Mouse (Mus musculus): ENCODE results near the gene Vcp. TPM values are rescaled to one million over a fixed set of nuclear protein-coding genes. Genes with fewer than 3 reads are reported as not detected.
"Not testable (repeated sequence)": the region's sequence is repeated elsewhere in the genome, so short reads cannot be mapped to it uniquely, and the experiment has no call there.

The Vcp gene
- polyA plus RNA-seq, 1 experiment from 2014 or later: 437 TPM

DNA sequence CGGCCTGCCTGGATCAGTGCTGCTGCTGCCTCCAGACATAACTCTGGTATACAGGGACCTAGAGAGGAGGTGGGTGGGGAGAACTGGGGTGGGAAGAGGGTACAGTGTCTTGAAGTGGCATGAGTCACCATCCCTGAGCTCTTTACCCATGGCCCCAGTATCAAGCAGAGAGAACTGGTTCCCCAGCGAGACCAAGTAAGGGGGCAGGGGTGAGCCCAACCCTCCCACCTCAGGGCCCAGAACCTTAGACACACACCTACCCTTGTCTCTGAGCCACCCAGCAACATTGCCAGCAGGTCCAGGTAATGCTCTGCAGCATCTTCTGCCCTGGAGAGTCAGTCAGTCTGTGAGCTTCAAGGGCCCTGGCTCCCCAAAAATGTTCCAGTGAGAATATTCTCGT, 4.6 kb upstream of the Vcp start:
- no peak for ATAC-seq (replicated peaks; ENCODE audit: insufficient number of reproducible peaks, insufficient read depth, low FRiP score, low read depth)
- WGBS: 88% methylated on average over 3 of the region's 3 CpGs
- Histone ChIP-seq H3K9ac (no peak overlapping the region), H3K36me3 (no peaks in the 10 kb centered on the region; the same call in none of the 2 replicates), H3K4me2 (no peak overlapping the region), H3K4me3 (no peak overlapping the region), H3K9me3 (replicated peaks) (no peaks in the 10 kb centered on the region), H3K27me3 (no peaks in the 10 kb centered on the region), H3K27ac (no peak overlapping the region), H3K4me1 (replicated peaks) (peaks cover 7% of the 10 kb centered on the region; the same call in 1 of the 2 replicates)

DNA sequence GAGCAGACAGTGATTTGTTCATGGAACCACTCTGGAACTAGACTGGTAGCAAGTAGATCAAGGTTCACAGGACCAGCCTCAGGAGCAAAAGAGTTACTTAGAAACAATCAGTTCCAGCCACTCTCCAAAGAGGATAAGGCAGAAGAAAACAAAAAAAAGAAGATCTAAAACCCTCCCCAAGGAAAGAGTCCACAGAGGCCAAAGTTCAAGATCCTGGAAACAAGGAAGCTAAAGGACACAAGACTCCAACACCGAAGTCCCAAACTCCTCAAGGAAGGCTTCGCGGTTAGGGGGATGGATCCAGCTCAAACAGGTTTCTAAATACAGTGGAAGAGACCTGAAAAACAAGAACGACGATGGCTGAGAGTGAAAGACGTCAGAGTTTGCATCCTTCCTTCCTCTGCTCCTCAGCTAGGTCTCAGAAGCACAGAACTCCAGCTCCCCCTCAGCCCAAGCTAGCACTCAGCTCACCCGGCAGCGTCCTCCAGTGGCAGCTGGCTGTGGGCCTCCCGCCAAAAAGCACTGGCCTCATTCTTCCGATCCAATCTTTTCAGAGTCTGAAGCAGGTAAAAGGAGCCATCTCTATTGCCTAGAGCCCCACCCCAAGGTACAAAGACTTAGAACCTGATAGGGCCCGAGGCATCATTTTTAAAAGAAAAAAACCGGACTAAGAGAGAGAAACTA, 2.6 kb upstream of the Vcp start:
- WGBS: 74% methylated on average over 12 of the region's 12 CpGs
- no peak for ATAC-seq (replicated peaks; ENCODE audit: insufficient number of reproducible peaks, insufficient read depth, low FRiP score, low read depth)
- Histone ChIP-seq H3K9ac (no peak overlapping the region), H3K4me1 (replicated peaks) (peaks cover 9% of the 10 kb centered on the region; the same call in 1 of the 2 replicates), H3K4me2 (no peak overlapping the region), H3K4me3 (no peak overlapping the region), H3K36me3 (no peaks in the 10 kb centered on the region; the same call in none of the 2 replicates), H3K27ac (no peak overlapping the region), H3K9me3 (replicated peaks) (no peaks in the 10 kb centered on the region), H3K27me3 (no peaks in the 10 kb centered on the region)

DNA sequence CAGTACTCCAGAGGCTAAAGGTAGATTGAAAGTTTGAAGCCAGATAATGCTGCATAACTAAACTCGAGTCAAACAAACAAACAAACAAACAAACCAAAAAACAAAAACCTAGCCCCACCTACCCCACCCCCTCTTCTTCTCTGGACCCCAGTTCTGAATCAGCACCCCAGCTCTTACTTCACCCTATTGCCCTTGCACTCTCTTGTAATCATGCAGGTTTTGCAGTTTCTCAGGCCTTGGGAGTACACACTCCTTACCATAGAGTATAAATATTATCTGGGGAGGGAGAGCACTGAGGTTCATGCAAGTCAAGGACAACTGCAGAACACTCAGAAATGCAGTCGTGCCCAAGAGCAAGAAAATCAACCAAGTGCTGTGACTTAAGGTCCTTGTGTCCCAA, 965 bp upstream of the Vcp start:
- Histone ChIP-seq H3K4me1 (replicated peaks) (peaks cover 20% of the 10 kb centered on the region), H3K4me2 (no peak overlapping the region), H3K36me3 (no peaks in the 10 kb centered on the region; the same call in none of the 2 replicates), H3K9me3 (replicated peaks) (no peaks in the 10 kb centered on the region), H3K27me3 (no peaks in the 10 kb centered on the region), H3K27ac (peak overlapping the region; percentile 99; the same call in 1 of the 2 replicates), H3K9ac (no peak overlapping the region), H3K4me3 (no peak overlapping the region)
- WGBS: 90% methylated on average over 2 of the region's 2 CpGs
- ATAC-seq (replicated peaks; ENCODE audit: insufficient number of reproducible peaks, insufficient read depth, low FRiP score, low read depth): no peak

DNA sequence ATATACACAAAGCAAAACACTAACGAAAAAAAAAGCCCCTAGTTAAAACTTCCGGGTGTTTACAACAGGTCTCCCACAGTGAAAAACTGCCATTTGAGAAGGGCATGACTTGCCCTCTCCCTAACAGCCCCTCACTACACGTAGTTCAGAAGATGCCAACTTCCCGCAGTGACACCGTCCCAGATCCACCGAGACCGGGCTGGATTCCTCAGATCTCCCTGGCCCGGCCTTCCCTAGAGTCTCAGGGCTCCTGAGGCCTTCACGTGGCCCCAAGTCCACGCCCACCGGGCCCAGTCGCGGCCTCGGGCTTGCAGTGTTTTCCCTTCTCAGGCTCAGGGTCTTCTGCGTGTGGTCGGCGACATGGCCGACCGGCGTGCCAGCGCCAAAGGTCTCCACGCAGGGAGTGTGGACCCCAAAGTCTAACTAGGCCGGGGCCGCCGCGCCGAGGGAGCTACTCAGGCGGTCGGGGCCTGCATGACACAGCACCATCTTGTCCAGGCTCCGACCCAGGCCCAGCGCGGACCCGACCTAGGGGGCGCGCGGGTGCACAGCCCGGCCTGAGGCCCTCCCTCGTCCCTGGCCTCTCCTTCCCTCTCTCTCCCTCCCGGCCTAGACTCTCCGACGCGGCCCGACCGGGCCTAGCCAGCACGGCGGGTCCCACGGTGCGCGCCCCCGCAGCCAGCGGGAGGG, 711 bp downstream of the Vcp start:
- Histone ChIP-seq H3K36me3 (peaks cover 11% of the 10 kb centered on the region), H3K4me1 (replicated peaks) (peaks cover 20% of the 10 kb centered on the region), H3K9ac (peak overlapping the region; percentile 99), H3K4me2 (peak overlapping the region; percentile 71), H3K27ac (peak overlapping the region; percentile 99), H3K27me3 (no peaks in the 10 kb centered on the region), H3K4me3 (peak overlapping the region; percentile 85), H3K9me3 (replicated peaks) (no peaks in the 10 kb centered on the region)
- under 1% methylated on average over 51 of the region's 51 CpGs for WGBS
- peak; percentile 83 for ATAC-seq (replicated peaks; ENCODE audit: insufficient number of reproducible peaks, insufficient read depth, low FRiP score, low read depth)

DNA sequence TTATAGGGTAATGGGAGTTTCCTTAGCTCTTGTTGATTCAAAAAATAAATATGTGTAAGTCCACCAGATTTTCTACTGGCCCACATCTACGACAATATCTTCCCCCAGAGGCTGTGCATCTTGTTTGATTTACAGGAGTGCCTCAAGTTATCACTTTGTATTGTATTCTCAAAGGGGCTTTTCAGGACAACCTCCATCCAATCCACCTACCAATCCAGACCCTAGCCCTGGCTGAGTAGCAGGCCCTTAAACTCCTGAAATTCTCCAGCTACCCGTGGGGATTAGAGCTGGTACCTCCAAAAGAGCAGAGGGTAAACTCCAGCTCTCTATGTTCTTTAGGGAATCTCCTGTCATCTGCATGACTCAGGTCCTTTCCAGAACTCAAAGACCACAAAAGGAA, 2.3 kb downstream of the Vcp start:
- no peaks in the 10 kb centered on the region for H3K9me3 ChIP-seq (replicated peaks)
- peak overlapping the region; percentile 71 for H3K4me2 ChIP-seq
- H3K4me3 ChIP-seq: peak overlapping the region; percentile 85
- H3K27ac ChIP-seq: peak overlapping the region; percentile 99
- H3K9ac ChIP-seq: peak overlapping the region; percentile 44; the same call in 1 of the 2 replicates
- H3K36me3 ChIP-seq: peaks cover 27% of the 10 kb centered on the region
- no peak for ATAC-seq (replicated peaks; ENCODE audit: insufficient number of reproducible peaks, insufficient read depth, low FRiP score, low read depth)
- H3K4me1 ChIP-seq (replicated peaks): peaks cover 20% of the 10 kb centered on the region
- no peaks in the 10 kb centered on the region for H3K27me3 ChIP-seq
- 26% methylated on average over 2 of the region's 2 CpGs for WGBS

DNA sequence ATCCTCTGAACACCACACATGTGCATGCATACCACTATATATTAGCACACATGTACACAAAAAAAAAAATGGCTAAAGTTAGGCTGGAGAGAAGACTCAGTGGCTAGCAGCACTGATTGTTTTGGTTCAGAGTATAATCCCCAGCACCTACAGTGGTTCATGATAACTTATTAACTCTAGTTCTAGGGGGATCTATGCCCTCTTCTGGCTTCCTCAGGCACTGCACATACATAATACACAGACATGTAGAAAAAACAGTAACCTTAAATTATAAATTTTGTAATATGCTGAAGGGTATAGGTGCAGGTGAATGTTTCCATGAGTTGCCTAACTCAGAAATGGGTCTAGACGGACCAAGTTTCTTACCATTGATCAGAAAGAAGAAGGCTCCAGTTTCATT, 12.0 kb downstream of the Vcp start:
- 63% methylated on average over 1 of the region's 1 CpGs for WGBS
- no peak overlapping the region for H3K27ac ChIP-seq
- peaks cover 96% of the 10 kb centered on the region for H3K36me3 ChIP-seq
- no peak overlapping the region for H3K9ac ChIP-seq
- H3K4me1 ChIP-seq (replicated peaks): no peaks in the 10 kb centered on the region
- H3K9me3 ChIP-seq (replicated peaks): no peaks in the 10 kb centered on the region
- H3K4me2 ChIP-seq: no peak overlapping the region
- no peaks in the 10 kb centered on the region for H3K27me3 ChIP-seq
- no peak for ATAC-seq (replicated peaks; ENCODE audit: insufficient number of reproducible peaks, insufficient read depth, low FRiP score, low read depth)
- no peak overlapping the region for H3K4me3 ChIP-seq

DNA sequence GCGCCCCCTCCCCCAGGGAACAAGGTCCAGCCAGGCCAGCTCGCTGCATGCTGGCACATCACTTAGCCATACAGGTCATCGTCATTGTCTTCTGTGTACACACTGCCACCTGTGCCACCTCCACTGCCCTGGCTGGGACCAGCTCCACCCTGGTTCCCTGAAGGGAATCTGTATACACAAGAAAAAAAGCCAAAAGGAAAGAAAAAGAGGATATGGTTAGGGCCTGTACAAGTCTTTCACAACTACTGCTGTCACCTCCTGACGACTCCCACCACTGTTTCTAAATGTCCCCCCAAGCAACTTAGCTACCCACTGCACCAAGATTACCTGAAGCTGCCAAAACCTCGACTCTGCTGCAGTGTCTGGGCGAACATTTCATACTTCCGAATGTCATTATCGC, 19.8 kb downstream of the Vcp start:
- H3K4me3 ChIP-seq: not testable (repeated sequence)
- WGBS: 88% methylated on average over 8 of the region's 8 CpGs
- H3K36me3 ChIP-seq: peaks cover 73% of the 10 kb centered on the region

DNA sequence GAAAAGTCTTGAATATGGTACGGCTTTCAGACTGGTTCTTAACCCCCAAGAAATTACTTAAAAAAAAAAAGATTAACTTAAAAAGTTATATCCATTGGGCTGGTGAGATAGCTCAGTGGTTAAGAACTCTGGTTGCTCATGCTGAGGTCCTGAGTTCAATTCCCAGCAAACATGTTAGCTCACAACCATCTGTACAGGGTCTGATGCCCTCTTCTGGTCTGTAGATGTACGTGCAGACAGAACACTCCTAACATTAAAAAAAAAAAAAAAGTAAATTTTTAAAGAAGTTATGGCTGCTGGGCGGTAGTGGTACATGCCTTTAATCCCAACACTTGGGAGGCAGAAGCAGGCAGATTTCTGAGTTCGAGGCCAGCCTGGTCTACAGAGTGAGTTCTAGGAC, 22.2 kb downstream of the Vcp start:
- Histone ChIP-seq H3K9me3 (replicated peaks) (no peaks in the 10 kb centered on the region), H3K27me3 (no peaks in the 10 kb centered on the region), H3K4me3 (no peak overlapping the region), H3K9ac (no peak overlapping the region), H3K36me3 (peaks cover 51% of the 10 kb centered on the region), H3K27ac (no peak overlapping the region), H3K4me1 (replicated peaks) (0 out of 2 replicates have a peak, but pooled peaks cover 4% of the 10 kb centered on the region), H3K4me2 (no peak overlapping the region)
- ATAC-seq (replicated peaks; ENCODE audit: insufficient number of reproducible peaks, insufficient read depth, low FRiP score, low read depth): no peak
- WGBS: 89% methylated on average over 4 of the region's 4 CpGs

More for the DNA sequence above, 19.8 kb downstream of the Vcp start:
- H3K4me2 ChIP-seq; ATAC-seq (replicated peaks; ENCODE audit: insufficient number of reproducible peaks, insufficient read depth, low FRiP score, low read depth); H3K27me3 ChIP-seq; H3K9ac ChIP-seq; H3K4me1 ChIP-seq (replicated peaks); H3K27ac ChIP-seq; H3K9me3 ChIP-seq (replicated peaks): not testable (repeated sequence)

DNA sequence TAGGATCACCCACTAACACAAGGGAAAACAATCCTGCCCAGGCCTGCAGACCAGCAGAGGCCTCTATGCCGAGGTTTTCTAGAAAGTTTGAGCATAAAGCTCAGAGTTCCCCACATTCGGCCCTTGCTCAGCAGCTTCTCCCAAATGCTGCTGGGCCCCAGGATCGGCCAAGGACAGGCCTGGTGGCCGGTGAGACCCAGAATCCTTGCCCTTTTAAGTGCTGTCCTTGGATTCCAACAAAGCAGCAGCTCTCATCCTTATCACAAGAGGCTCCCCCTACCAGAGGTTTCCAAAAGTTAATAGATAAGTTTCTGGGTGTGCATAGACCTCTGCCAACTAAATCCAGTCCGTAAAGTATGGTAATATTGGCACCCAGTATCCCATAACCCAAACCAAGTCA, 26.4 kb downstream of the Vcp start:
- no peaks in the 10 kb centered on the region for H3K27me3 ChIP-seq
- no peak overlapping the region for H3K4me2 ChIP-seq
- peaks cover 15% of the 10 kb centered on the region for H3K36me3 ChIP-seq
- 38% methylated on average over 5 of the region's 5 CpGs for WGBS
- no peak for ATAC-seq (replicated peaks; ENCODE audit: insufficient number of reproducible peaks, insufficient read depth, low FRiP score, low read depth)
- no peaks in the 10 kb centered on the region for H3K9me3 ChIP-seq (replicated peaks)
- H3K9ac ChIP-seq: no peak overlapping the region
- no peak overlapping the region for H3K27ac ChIP-seq
- H3K4me3 ChIP-seq: no peak overlapping the region
- H3K4me1 ChIP-seq (replicated peaks): 0 out of 2 replicates have a peak, but pooled peaks cover 4% of the 10 kb centered on the region

DNA sequence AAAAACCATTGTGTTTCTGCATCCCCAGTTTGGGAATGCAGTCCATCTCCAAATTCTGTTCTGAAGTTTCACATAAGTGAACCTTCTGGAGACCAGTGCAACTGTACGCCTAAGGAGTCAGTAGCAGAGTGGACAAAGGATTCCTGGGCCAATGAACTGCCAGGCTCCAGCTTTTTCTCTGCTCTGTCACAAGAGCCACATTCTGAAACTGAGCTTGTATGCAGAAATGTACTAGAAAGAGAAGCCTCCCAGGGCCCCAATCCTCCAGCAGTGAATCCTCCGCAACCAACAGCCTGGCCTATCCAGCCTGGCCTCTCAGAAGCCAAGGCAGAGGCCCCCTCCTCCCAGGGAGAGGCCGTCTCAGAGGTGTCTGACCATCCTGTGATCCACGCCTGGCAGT, 27.4 kb downstream of the Vcp start:
- peaks cover 6% of the 10 kb centered on the region for H3K36me3 ChIP-seq
- ATAC-seq (replicated peaks; ENCODE audit: insufficient number of reproducible peaks, insufficient read depth, low FRiP score, low read depth): no peak

DNA sequence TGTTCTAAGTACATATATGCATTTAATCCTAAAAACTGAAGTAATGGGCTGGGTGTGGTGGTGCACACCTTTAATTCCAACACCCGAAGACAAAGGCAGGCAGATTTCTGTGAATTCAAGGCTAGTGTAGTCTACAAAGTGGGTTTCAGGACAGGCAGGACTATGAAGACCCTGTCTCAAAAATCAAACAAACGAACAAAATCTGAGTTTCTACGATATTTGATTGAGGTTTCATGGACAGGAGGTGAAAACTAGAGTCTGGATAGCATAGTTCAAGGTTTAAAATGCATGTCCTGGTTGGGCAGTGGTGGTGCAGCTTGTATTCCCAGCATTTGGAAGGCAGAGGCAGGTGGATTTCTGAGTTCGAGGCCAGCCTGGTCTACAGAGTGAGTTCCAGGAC, 31.0 kb downstream of the Vcp start, which contains the start of gene 1700022I11Rik:
TSS of gene 1700022I11Rik (plus strand) at position 301 of the 400 bp plus-strand sequence.
- 84% methylated on average over 4 of the region's 4 CpGs for WGBS
- no peak for ATAC-seq (replicated peaks; ENCODE audit: insufficient number of reproducible peaks, insufficient read depth, low FRiP score, low read depth)

More for the DNA sequence above, 27.4 kb downstream of the Vcp start:
- no peaks in the 10 kb centered on the region for H3K27me3 ChIP-seq
- no peaks in the 10 kb centered on the region for H3K9me3 ChIP-seq (replicated peaks)
- no peak overlapping the region for H3K27ac ChIP-seq
- H3K4me2 ChIP-seq: no peak overlapping the region
- 0 out of 2 replicates have a peak, but pooled peaks cover 4% of the 10 kb centered on the region for H3K4me1 ChIP-seq (replicated peaks)
- 72% methylated on average over 4 of the region's 4 CpGs for WGBS
- no peak overlapping the region for H3K4me3 ChIP-seq
- no peak overlapping the region for H3K9ac ChIP-seq

More for the DNA sequence above, 31.0 kb downstream of the Vcp start, which contains the start of gene 1700022I11Rik:
- Histone ChIP-seq H3K36me3 (no peaks in the 10 kb centered on the region), H3K4me2 (no peak within 1 kb of the TSS), H3K9me3 (replicated peaks) (no peaks in the 10 kb centered on the region), H3K27ac (no peak within 1 kb of the TSS), H3K27me3 (no peaks in the 10 kb centered on the region), H3K9ac (no peak within 1 kb of the TSS), H3K4me3 (no peak within 1 kb of the TSS), H3K4me1 (replicated peaks) (peaks cover 12% of the 10 kb centered on the region)
